Comparison of ENCODE assay signal across 12 mouse cellular contexts in the genomic region with DNA sequence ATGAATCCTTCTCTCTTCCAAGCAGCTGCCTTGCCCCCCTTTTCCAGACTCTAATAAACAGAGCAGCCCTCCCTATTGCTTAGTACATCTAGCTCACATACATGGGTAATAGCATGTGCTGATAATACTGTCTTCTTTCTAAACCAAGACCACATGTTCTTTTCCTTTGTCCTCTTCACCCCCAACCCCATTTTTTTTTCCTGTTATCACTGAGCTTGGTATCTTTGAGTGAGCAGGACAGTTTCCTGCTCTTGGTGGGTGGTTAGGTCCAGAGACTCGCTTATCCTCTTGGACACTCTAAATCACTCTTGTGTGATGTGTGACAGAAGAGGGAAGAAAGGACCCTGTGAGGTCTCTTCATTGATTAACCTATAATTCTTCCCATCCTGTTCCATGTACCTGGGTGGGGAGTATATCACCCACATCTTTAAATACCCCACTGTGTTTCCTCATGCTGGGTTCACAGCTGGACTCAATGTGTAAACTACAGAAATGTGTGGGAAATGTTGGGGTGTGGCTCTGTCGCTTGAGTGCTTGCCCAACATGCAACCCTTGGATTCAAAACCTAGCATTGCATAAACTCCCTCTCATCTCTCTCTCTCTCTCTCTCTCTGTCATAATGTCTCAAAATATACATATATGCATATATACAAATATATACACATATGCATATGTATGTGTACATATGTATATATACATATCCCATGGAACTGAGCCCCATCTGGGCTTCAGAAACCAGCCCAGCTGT. TPM values are rescaled to one million over a fixed set of nuclear protein-coding genes. Genes with fewer than 3 reads are reported as not detected.
DNase-seq lines count a peak whose midpoint lies in the region; ATAC-seq and TF ChIP-seq lines count a peak whose summit lies in the region.
"Had no signal": no experiment of that assay in that cellular context is flagged by ENCODE, and none has a peak within 500 bp of the region (broad histone marks: within the 10 kb centered on the region; RNA-seq: fewer than 3 reads in every experiment).

No protein-coding gene starts in this region.

- H3K9me3 ChIP-seq in midbrain, embryonic 10.5 days (replicated peaks), result no peaks in the 10 kb centered on the region
- no peaks in the 10 kb centered on the region for H3K9me3 ChIP-seq in midbrain, embryonic 11.5 days (ENCODE audit: control insufficient read depth, low read length)
- H3K9me3 ChIP-seq in midbrain, embryonic 13.5 days, result no peaks in the 10 kb centered on the region
- H3K9me3 ChIP-seq: limb, embryonic 12.5 days had no signal

- H3K27me3 ChIP-seq in cerebellum, adult 2 months (ENCODE audit: control insufficient read depth, insufficient read depth, low read length), result no peaks in the 10 kb centered on the region
- peaks cover 44% of the 10 kb centered on the region for H3K27me3 ChIP-seq in midbrain, embryonic 10.5 days (ENCODE audit: low read depth, poor library complexity, severe bottlenecking)
- H3K27me3 ChIP-seq in midbrain, embryonic 11.5 days (ENCODE audit: control insufficient read depth, insufficient read depth, low read length), result peaks cover 7% of the 10 kb centered on the region; the same call in 1 of the 2 replicates
- H3K27me3 ChIP-seq in midbrain, embryonic 13.5 days, result peaks cover 47% of the 10 kb centered on the region
- H3K27me3 ChIP-seq: limb, embryonic 12.5 days had no signal

- H3K4me3 ChIP-seq in cerebellum, adult 2 months (replicated peaks; ENCODE audit: insufficient read depth, low read depth, low read length), result no peak overlapping the region
- no peak overlapping the region for H3K4me3 ChIP-seq in midbrain, embryonic 10.5 days
- no peak overlapping the region for H3K4me3 ChIP-seq in midbrain, embryonic 11.5 days (ENCODE audit: low read depth, low read length)
- H3K4me3 ChIP-seq in midbrain, embryonic 13.5 days (replicated peaks), result no peak overlapping the region
- H3K4me3 ChIP-seq: limb, embryonic 12.5 days had no signal

- DNase-seq in cerebellum, adult 2 months, result no peak
- DNase-seq in cerebellum, postnatal 36 days, result no peak
- DNase-seq in midbrain, embryonic 10.5 days (ENCODE audit: low spot score), result no peak
- DNase-seq in midbrain, embryonic 11.5 days (ENCODE audit: low spot score, missing footprints), result no peak
- no peak for DNase-seq in layer of hippocampus, postnatal 25 days (ENCODE audit: extremely low spot score in 1 of 2, low spot score in 1 of 2)
- DNase-seq in MN1 (ENCODE audit: low spot score), result no peak
- DNase-seq: layer of hippocampus, postnatal 36 days; spleen, adult 18-20 months had no signal

- H3K27ac ChIP-seq in cerebellum, adult 2 months (ENCODE audit: insufficient read depth, low read length), result peak overlapping the region; percentile 80
- H3K27ac ChIP-seq in midbrain, embryonic 10.5 days (replicated peaks), result peak overlapping the region; percentile 72; the same call in 1 of the 2 replicates
- no peak overlapping the region for H3K27ac ChIP-seq in midbrain, embryonic 11.5 days (ENCODE audit: low read depth, low read length)
- H3K27ac ChIP-seq in midbrain, embryonic 13.5 days, result peak overlapping the region; percentile 74; the same call in 1 of the 2 replicates

- H3K9ac ChIP-seq in midbrain, embryonic 11.5 days (ENCODE audit: low read length), result no peak overlapping the region
- H3K9ac ChIP-seq in midbrain, embryonic 13.5 days (replicated peaks), result no peak overlapping the region
- H3K9ac ChIP-seq: limb, embryonic 12.5 days had no signal

- H3K4me2 ChIP-seq in midbrain, embryonic 11.5 days, result no peak overlapping the region
- H3K4me2 ChIP-seq in midbrain, embryonic 13.5 days (replicated peaks), result 0 out of 2 replicates have a peak overlapping the region, but pooled peaks have one; percentile 36
- H3K4me2 ChIP-seq: heart, embryonic 11.5 days; limb, embryonic 12.5 days had no signal

- no peaks in the 10 kb centered on the region for H3K36me3 ChIP-seq in midbrain, embryonic 10.5 days
- H3K36me3 ChIP-seq in midbrain, embryonic 11.5 days (ENCODE audit: control insufficient read depth, insufficient read depth, low read length), result no peaks in the 10 kb centered on the region
- H3K36me3 ChIP-seq in midbrain, embryonic 13.5 days, result no peaks in the 10 kb centered on the region
- H3K36me3 ChIP-seq: limb, embryonic 12.5 days had no signal

- TF ChIP-seq POLR2A in cerebellum, adult 2 months (IDR thresholded peaks at IDR 0.05; ENCODE audit: borderline replicate concordance, insufficient read depth, low read length), result no peak

- TF ChIP-seq CTCF in cerebellum, adult 2 months (IDR thresholded peaks at IDR 0.05; ENCODE audit: borderline replicate concordance, insufficient read depth, low read depth, low read length), result no peak

- 81% methylated on average over 2 of the region's 2 CpGs for WGBS in cerebellum, adult 2 months
- WGBS in midbrain, embryonic 10.5 days, result 83% methylated on average over 2 of the region's 2 CpGs
- 89% methylated on average over 2 of the region's 2 CpGs for WGBS in midbrain, embryonic 11.5 days
- 93% methylated on average over 2 of the region's 2 CpGs for WGBS in midbrain, embryonic 13.5 days

- ATAC-seq in midbrain, embryonic 11.5 days (ENCODE audit: low FRiP score), result no peak
- no peak for ATAC-seq in midbrain, embryonic 13.5 days
- no peak for ATAC-seq in erythroid progenitor cell, adult 5-6 weeks (replicated peaks; ENCODE audit: low FRiP score, poor library complexity, severe bottlenecking)

- H3K4me1 ChIP-seq in cerebellum, adult 2 months (ENCODE audit: control insufficient read depth, insufficient read depth, low read length), result peaks cover 75% of the 10 kb centered on the region
- H3K4me1 ChIP-seq in midbrain, embryonic 10.5 days, result peaks cover 42% of the 10 kb centered on the region
- H3K4me1 ChIP-seq in midbrain, embryonic 11.5 days (ENCODE audit: control insufficient read depth, insufficient read depth, low read length), result peaks cover 20% of the 10 kb centered on the region
- peaks cover 39% of the 10 kb centered on the region for H3K4me1 ChIP-seq in midbrain, embryonic 13.5 days (replicated peaks)

RNA-seq across cellular contexts. Expression of gene Nmnat2, which starts 58.9 kb away (rescaled TPM):
- 120 and 131 TPM in 2 replicates for polyA plus RNA-seq in cerebellum, adult 2 months (2012; rRNA removed)
- 10.5 and 10.7 TPM in 2 replicates for polyA plus RNA-seq in midbrain, embryonic 10.5 days (2016; fragmentation: Nextera tagmentation; extraction: Ambion mirVana)
- polyA plus RNA-seq in midbrain, embryonic 11.5 days (2014; fragmentation: Nextera tagmentation; extraction: Ambion mirVana), result 15.0 and 20.4 TPM in 2 replicates
- 62.3 and 66.8 TPM in 2 replicates for polyA plus RNA-seq in midbrain, embryonic 13.5 days (2015; fragmentation: Nextera tagmentation; extraction: Ambion mirVana)
- total RNA-seq in erythroid progenitor cell, adult 5-6 weeks (2015; ENCODE audit: low replicate concordance), result not detected in 2 replicates
- total RNA-seq in erythroid progenitor cell, adult 5-6 weeks (2017; ENCODE audit: low replicate concordance), result not detected in 2 replicates
- total RNA-seq in layer of hippocampus, postnatal 25 days (2021), result 100 to 1,000 TPM; 124 to 128 TPM
